Mouse (Mus musculus) hindbrain, postnatal 0 days (tissue): ENCODE measurements around the gene Mrvi1. TPM values are rescaled to one million over a fixed set of nuclear protein-coding genes. Genes with fewer than 3 reads are reported as not detected.

Experiments
- ATAC-seq: fragments of 200-750 bp; cut with Nextera tagmentation; 2 replicates; pipeline ENCODE4 v1.8.0; 2017; ENCODE audit warnings: mild to moderate bottlenecking, moderate TSS enrichment, moderate library complexity
- DNase-seq: peaks from one replicate; pipeline ENCODE4 v3.0.0-alpha.2; 2015; ENCODE audit warnings: low spot score
- H3K27ac ChIP-seq: fragments of 300-500 bp; sonication (generic); 2 replicates; pipeline ENCODE4 v1.5.1; 2014; ENCODE audit warnings: mild to moderate bottlenecking
- H3K27me3 ChIP-seq: fragments of 300-500 bp; sonication (generic); 2 replicates; pipeline ENCODE4 v1.6.1; 2014; ENCODE audit warnings: low read length, mixed read lengths; ENCODE audit not compliant: insufficient read depth
- H3K36me3 ChIP-seq: fragments of 300-500 bp; sonication (generic); 2 replicates; pipeline ENCODE4 v1.6.1; 2014; ENCODE audit warnings: low read length, mixed read lengths; ENCODE audit not compliant: insufficient read depth
- H3K4me1 ChIP-seq: fragments of 300-500 bp; sonication (generic); 2 replicates; pipeline ENCODE4 v1.6.1; 2014; ENCODE audit warnings: antibody characterized with exemption, low read length, mixed read lengths; ENCODE audit not compliant: insufficient read depth
- H3K4me2 ChIP-seq: fragments of 300-500 bp; sonication (generic); 2 replicates; pipeline ENCODE4 v1.6.1; 2014; ENCODE audit warnings: low read depth, mild to moderate bottlenecking, low read length, moderate library complexity, mixed read lengths
- H3K4me3 ChIP-seq: fragments of 300-500 bp; sonication (generic); 2 replicates; pipeline ENCODE4 v1.5.1; 2014; ENCODE audit warnings: low read length
- H3K9ac ChIP-seq: fragments of 300-500 bp; sonication (generic); replicated peaks from 2 replicates; pipeline ENCODE4 v1.6.1; 2014; ENCODE audit warnings: mild to moderate bottlenecking, low read length, moderate library complexity, mixed read lengths
- H3K9me3 ChIP-seq: fragments of 300-500 bp; sonication (generic); 2 replicates; pipeline ENCODE4 v1.6.1; 2016; ENCODE audit warnings: low read length, mixed read lengths
- CTCF ChIP-seq: IDR thresholded peaks from 2 replicates; pipeline ENCODE4 v1.5.1; 2016; ENCODE audit warnings: antibody characterized with exemption, control low read depth, low read depth
- WGBS: fragments of 180-500 bp; shearing (Covaris S2); extraction: QIAGEN DNeasy Blood & Tissue Kit; methylation state at CpG from one replicate; pipeline ENCODE4 v1.1.7; 2014; 5-methylcytosine and 5-hydroxymethylcytosine counted together
- polyA plus RNA-seq: library from polyadenylated mRNA; unstranded; fragments of >200 nt; fragmentation: Nextera tagmentation; extraction: Ambion mirVana; gene quantifications from 2 replicates; pipeline ENCODE4 v1.2.1, GENCODE M21; 2015
- total RNA-seq: library from RNA; depleted of rRNA; stranded (reverse); fragments of >200 nt; gene quantifications from 2 replicates; pipeline ENCODE4 v1.2.3, GENCODE M21; 2014

Mrvi1 gene
- total and polyA plus RNA-seq, 2 experiments from 2014 or later: 0.78 to 3.3 TPM

GRCm38 (mm10) chr7:110854519-110854918 is 127.7 kb downstream of the Mrvi1 start:
- peaks cover 5% of the 10 kb centered on the region; the same call in 1 of the 2 replicates for H3K4me1 ChIP-seq
- no peak overlapping the region for H3K4me2 ChIP-seq
- no peaks in the 10 kb centered on the region for H3K27me3 ChIP-seq
- H3K9me3 ChIP-seq: no peaks in the 10 kb centered on the region
- TF ChIP-seq CTCF: no peak
- no peaks in the 10 kb centered on the region for H3K36me3 ChIP-seq
- 0 out of 2 replicates have a peak overlapping the region, but pooled peaks have one; percentile 29 for H3K27ac ChIP-seq
- no peak overlapping the region for H3K4me3 ChIP-seq
- 50% methylated on average over 3 of the region's 3 CpGs for WGBS
- no peak for DNase-seq
- H3K9ac ChIP-seq: no peak overlapping the region
- ATAC-seq: no peak

GRCm38 (mm10) chr7:110853611-110854010 is 128.7 kb downstream of the Mrvi1 start:
- Histone ChIP-seq H3K9ac (no peak overlapping the region), H3K9me3 (no peaks in the 10 kb centered on the region), H3K27ac (0 out of 2 replicates have a peak overlapping the region, but pooled peaks have one; percentile 29), H3K4me2 (no peak overlapping the region), H3K36me3 (no peaks in the 10 kb centered on the region), H3K4me1 (peaks cover 5% of the 10 kb centered on the region; the same call in 1 of the 2 replicates), H3K27me3 (no peaks in the 10 kb centered on the region), H3K4me3 (no peak overlapping the region)
- TF ChIP-seq CTCF: no peak
- peak; percentile 9 for DNase-seq
- ATAC-seq: no peak
- 55% methylated on average over 10 of the region's 10 CpGs for WGBS

- H3K4me1 ChIP-seq: peaks cover 5% of the 10 kb centered on the region; the same call in 1 of the 2 replicates
- TF ChIP-seq CTCF: no peak
- WGBS: 76% methylated on average over 7 of the region's 7 CpGs
- H3K27ac ChIP-seq: no peak overlapping the region
- H3K4me3 ChIP-seq: no peak overlapping the region
- H3K27me3 ChIP-seq: no peaks in the 10 kb centered on the region
- DNase-seq: no peak
- H3K36me3 ChIP-seq: no peaks in the 10 kb centered on the region
- H3K4me2 ChIP-seq: no peak overlapping the region
- no peak overlapping the region for H3K9ac ChIP-seq
- ATAC-seq: no peak
- no peaks in the 10 kb centered on the region for H3K9me3 ChIP-seq
Observed at GRCm38 (mm10) chr7:110851541-110852203, 130.6 kb downstream of the Mrvi1 start.

- no peak for TF ChIP-seq CTCF
- ATAC-seq: no peak
- Histone ChIP-seq H3K27me3 (no peaks in the 10 kb centered on the region), H3K4me1 (no peaks in the 10 kb centered on the region), H3K4me2 (no peak overlapping the region), H3K4me3 (no peak overlapping the region), H3K36me3 (no peaks in the 10 kb centered on the region), H3K9ac (no peak overlapping the region), H3K27ac (no peak overlapping the region), H3K9me3 (no peaks in the 10 kb centered on the region)
- no peak for DNase-seq
- 67% methylated on average over 1 of the region's 1 CpGs for WGBS
Observed at GRCm38 (mm10) chr7:110848371-110848770, 133.9 kb downstream of the Mrvi1 start.

- no peaks in the 10 kb centered on the region for H3K27me3 ChIP-seq
- no peak overlapping the region for H3K4me3 ChIP-seq
- no peaks in the 10 kb centered on the region for H3K36me3 ChIP-seq
- WGBS: 90% methylated on average over 2 of the region's 2 CpGs
- H3K4me1 ChIP-seq: no peaks in the 10 kb centered on the region
- no peak overlapping the region for H3K4me2 ChIP-seq
- no peak overlapping the region for H3K27ac ChIP-seq
- DNase-seq: no peak
- no peak overlapping the region for H3K9ac ChIP-seq
- no peak for TF ChIP-seq CTCF
- H3K9me3 ChIP-seq: no peaks in the 10 kb centered on the region
- ATAC-seq: no peak
Observed at GRCm38 (mm10) chr7:110847321-110847720, 134.9 kb downstream of the Mrvi1 start.

GRCm38 (mm10) chr7:110843916-110844874 is 138.1 kb downstream of the Mrvi1 start, which contains the start of gene Rnf141:
Gene Rnf141 (minus strand): TSS chr7:110844457.
- peak; percentile 98 for DNase-seq
- H3K9me3 ChIP-seq: no peaks in the 10 kb centered on the region
- H3K4me1 ChIP-seq: no peaks in the 10 kb centered on the region
- peak within 1 kb of the TSS; percentile 81 for H3K4me2 ChIP-seq
- H3K9ac ChIP-seq: peak within 1 kb of the TSS; percentile 77
- ATAC-seq: peak; percentile 95
- 0% methylated on average over 42 of the region's 42 CpGs for WGBS
- TF ChIP-seq CTCF: peak; percentile 81
- peak within 1 kb of the TSS; percentile 86 for H3K27ac ChIP-seq
- peak within 1 kb of the TSS; percentile 70 for H3K4me3 ChIP-seq
- no peaks in the 10 kb centered on the region for H3K36me3 ChIP-seq
- H3K27me3 ChIP-seq: no peaks in the 10 kb centered on the region
